Mouse (Mus musculus): ENCODE results near the gene Chst11.

Chst11 gene

DNA sequence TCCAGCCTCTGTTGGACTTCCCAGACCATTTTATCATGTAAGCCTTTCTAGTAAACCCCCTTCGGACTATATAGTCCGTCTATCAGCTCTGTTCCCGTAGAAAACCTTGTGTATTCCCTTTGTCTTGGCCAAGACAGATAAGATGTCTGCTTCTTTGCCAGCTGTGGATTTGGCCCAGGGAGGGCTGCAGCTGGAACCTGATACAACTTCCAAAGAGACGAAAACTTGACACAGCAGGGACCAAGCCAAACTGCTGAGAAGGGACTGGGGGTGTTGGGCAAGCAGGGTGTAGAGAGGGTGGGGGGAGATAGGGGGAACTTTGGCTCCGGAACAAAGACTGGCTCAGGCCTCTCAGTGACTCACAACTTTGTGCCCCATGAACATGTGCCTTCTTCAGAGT is 232.0 kb downstream of the Chst11 start:
- no peak for DNase-seq (ENCODE audit: low spot score)

DNA sequence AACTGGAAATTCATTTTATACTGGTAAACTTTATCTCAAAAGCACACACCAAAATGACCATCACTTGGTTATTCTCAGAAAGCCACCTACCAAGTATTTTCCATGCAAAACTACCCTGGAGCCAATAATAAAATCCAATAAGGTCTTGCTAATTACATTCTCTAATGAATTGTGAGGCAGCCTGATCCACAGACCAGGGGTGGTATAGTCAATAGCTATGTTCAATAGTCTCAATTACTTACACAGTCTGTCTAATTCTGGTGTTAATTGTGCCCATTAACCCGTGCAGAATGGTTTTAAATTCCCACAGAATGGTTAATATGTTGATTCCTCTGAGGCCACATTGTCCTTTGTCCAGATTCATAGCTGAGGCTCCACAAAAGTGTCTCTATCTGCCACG is 233.5 kb downstream of the Chst11 start:
- DNase-seq (ENCODE audit: low spot score): no peak

DNA sequence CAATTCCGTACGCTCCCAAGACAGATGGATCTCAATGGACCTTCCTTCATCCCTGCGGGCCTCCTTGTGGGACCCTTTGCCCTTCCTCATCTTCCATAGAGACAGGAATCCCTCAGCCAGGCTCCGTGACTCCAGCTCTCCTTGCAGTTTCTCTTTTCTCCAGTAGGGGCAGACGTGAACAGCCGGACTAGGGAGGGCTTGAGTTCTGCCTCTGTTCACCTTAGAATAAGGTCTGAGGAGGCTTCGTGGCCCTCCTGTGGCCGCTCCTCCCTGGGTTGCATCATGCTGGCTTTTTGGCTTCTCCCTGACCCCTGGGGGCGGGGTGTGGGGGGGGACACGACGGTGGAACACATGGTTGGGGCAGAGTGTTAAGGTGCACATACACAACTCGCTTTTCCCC is 234.4 kb downstream of the Chst11 start:
- DNase-seq (ENCODE audit: low spot score): peak; percentile 26

DNA sequence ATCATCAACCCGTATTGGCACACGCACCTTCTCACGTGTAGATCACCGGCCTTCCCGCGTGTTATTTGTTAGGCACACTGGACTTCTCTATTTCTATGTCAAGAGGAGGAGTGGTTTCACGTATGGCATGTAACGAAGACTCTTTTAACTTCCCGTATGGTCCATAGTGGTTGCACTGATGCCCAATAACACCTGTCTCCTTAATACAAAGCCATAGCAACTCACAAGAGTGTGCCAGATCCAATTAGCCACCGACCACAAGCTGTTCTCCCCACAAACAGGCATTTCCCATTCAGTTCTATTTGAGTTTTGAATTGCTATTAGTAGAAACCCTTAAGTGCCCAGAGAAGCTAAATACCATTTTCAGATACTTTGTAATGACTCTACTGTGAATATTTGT is 234.9 kb downstream of the Chst11 start:
- DNase-seq (ENCODE audit: low spot score): no peak

DNA sequence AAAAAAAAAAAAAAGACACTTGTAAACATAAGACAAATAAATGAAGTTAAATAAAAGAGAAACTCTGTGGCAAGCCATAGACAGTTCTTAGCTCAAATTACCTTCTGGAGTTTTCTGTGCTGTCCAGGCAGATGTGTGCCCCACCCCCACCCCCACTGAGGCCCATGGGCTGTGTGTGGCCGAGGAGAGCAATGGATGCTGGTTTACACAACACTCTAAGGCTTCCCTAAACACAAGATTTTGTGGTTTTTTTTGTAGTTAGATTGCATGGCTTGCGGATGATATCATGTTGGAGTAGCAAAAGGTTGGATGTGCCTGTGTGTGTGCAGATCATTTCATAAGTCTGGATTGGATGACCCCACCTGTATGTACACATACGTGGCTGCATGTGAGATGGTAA is 235.5 kb downstream of the Chst11 start:
- DNase-seq (ENCODE audit: low spot score): no peak

DNA sequence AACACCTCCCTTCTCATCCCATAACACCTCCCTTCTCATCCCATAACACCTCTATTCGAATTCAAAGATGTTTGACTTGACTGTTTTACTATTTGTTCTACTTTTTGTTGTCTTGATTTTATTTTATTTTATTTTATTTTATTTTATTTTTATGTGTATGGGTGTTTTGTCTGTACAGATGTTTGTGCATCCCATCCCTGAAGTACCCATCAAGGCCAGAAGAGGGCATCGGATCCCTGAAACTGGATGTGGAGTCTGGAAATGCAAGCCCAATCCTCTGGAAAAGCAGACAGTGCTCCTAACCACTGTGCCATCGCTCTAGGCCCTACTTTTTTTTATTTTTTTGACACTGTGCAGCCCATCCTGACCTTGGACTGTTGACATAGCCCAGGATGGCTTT is 239.7 kb downstream of the Chst11 start:
- no peak for DNase-seq (ENCODE audit: low spot score)

DNA sequence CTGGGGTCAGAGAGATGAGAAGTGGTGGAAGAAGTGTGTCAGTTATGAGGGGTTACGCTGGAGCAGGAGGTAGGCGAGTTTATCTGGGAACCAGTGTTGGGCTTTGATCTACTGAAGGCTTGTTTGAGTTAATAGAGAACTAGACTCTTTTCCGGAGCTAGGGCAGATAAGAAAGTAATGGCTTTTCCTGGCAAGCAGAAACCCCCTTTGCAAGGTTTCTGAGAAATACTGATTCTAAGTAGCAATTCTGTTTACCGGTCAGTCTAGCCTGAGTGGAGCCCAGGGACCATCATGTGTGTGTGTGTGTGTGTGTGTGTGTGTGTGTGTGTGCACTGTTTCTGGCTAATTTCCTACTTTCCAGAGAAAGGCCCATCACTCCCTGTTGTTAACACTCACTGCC is 243.3 kb downstream of the Chst11 start:
- DNase-seq (ENCODE audit: low spot score): no peak

DNA sequence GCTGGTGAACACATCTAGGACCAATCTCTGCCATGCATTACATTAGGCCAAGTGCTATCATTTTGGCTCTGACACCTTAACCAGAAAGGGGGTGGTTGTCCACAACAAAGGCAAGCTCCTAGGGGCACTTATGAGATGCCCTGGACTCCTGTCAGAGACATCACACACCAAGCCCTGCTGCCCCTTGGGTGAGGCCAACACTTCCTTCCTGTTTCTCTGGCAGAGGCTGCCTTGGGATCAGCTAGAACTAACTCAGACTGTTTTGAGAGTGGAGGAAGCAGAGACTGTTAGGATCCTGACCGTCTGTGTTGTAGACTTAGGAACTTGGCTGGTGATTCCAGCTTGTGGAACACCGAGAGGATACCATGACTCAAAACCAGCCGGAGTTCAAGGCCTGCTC is 248.7 kb downstream of the Chst11 start:
- no peak for DNase-seq (ENCODE audit: low spot score)

DNA sequence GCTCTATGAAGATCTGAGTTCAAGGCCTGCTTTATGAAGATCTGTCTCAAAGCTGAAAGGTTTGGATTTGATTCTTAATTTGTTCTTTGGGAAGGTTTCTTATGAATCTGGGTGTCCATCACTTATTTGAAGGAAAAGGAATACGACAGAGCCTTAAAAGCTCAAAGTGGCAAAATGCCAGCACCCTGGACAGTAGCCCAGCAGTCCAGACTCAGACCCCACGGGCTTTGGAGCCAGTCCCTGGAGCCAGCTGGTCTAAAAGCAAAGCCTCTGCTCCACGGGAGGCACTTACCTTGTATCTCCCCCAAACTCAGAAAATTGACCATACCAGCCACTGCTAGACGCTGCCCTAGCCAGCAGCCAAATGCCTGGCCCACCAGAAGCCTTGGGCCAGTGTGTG is 249.1 kb downstream of the Chst11 start:
- DNase-seq (ENCODE audit: low spot score): no peak

DNA sequence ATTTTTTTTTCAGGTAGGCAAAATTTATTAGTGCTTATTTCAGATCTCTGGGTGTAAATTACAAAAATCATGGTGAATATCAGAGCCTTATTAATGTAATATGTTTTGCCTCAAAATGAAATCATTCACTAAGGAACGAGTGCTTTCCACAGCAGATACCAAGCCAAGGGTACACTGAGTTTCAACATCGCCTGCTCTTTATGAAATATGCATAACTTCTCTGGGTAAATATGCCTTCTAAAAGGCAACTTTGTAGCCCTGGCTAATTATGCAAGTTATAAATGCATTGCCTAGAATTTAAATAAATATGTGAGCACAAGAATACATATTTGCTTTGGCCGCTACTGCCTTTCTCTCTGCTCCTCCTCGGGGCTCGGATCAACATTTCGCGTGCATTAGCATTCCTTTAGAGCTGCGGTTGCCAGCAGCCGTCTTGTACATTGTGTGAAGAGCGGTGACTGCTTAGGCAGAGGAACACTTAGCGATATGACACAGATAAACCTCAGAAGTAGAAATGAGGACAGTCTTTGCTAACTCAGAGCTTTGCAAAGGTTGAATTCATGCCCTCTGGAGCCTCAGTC is 256.9 kb downstream of the Chst11 start:
- DNase-seq (ENCODE audit: low spot score): no peak

DNA sequence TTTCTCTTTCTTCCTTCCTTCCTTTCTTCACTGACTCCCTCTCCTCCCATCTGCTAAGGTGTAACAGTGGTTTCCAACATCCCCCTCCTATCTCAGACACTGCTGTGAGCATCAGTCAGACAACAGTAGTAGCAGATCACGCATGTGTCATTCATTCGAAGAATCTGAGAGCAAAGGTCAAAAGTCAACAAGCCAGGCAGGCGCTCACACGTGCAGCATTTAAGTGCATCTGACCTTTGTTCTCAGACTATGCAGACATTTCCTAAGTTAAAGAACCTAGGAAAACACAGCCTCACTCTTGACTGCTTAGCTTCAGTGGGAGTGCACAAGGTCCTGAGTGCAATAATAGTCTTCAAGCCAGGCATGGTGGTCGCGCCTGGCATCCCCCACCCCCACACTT is 258.8 kb downstream of the Chst11 start:
- DNase-seq (ENCODE audit: low spot score): no peak
